Mouse (Mus musculus) embryonic facial prominence, embryonic 11.5 days (tissue): ENCODE data around the gene Hcrt. TPM values are rescaled to one million over a fixed set of nuclear protein-coding genes. Genes with fewer than 3 reads are reported as not detected.

Source experiments
- ATAC-seq: fragments of 200-750 bp; cut with Nextera tagmentation; replicated peaks from 2 replicates; pipeline ENCODE4 v1.8.0; 2017; ENCODE audit warnings: low read depth; ENCODE audit not compliant: insufficient number of reproducible peaks, low FRiP score, low TSS enrichment
- DNase-seq: peaks from one replicate; pipeline ENCODE4 v3.0.0-alpha.2; 2015; ENCODE audit warnings: low spot score
- H3K27ac ChIP-seq: fragments of 300-500 bp; sonication (generic); replicated peaks from 2 replicates; pipeline ENCODE4 v1.5.1; 2014; ENCODE audit warnings: mild to moderate bottlenecking, low read depth, low read length, control low read depth
- H3K27me3 ChIP-seq: fragments of 300-500 bp; sonication (generic); 2 replicates; pipeline ENCODE4 v1.6.1; 2014; ENCODE audit warnings: mild to moderate bottlenecking, low read length, moderate library complexity, mixed read lengths; ENCODE audit not compliant: control insufficient read depth, insufficient read depth
- H3K36me3 ChIP-seq: fragments of 300-500 bp; sonication (generic); replicated peaks from 2 replicates; pipeline ENCODE4 v1.6.1; 2014; ENCODE audit warnings: low read depth, mild to moderate bottlenecking, low read length, moderate library complexity, mixed read lengths; ENCODE audit not compliant: control insufficient read depth, insufficient read depth
- H3K4me1 ChIP-seq: fragments of 300-500 bp; sonication (generic); 2 replicates; pipeline ENCODE4 v1.6.1; 2014; ENCODE audit warnings: low read length, mixed read lengths; ENCODE audit not compliant: control insufficient read depth, insufficient read depth
- H3K4me2 ChIP-seq: fragments of 300-500 bp; sonication (generic); 2 replicates; pipeline ENCODE4 v1.6.1; 2014; ENCODE audit warnings: low read depth, mild to moderate bottlenecking, control low read depth, low read length, moderate library complexity
- H3K4me3 ChIP-seq: fragments of 300-500 bp; sonication (generic); 2 replicates; pipeline ENCODE4 v1.5.1; 2014; ENCODE audit warnings: low read depth, low read length, control low read depth
- H3K9ac ChIP-seq: fragments of 300-500 bp; sonication (generic); replicated peaks from 2 replicates; pipeline ENCODE4 v1.6.1; 2014; ENCODE audit warnings: mild to moderate bottlenecking, control low read depth, low read length
- H3K9me3 ChIP-seq: fragments of 300-500 bp; sonication (generic); replicated peaks from 2 replicates; pipeline ENCODE4 v1.6.1; 2016; ENCODE audit warnings: mild to moderate bottlenecking, low read length, inconsistent platforms, mixed read lengths; ENCODE audit not compliant: control insufficient read depth
- WGBS: fragments of 180-500 bp; shearing (Covaris S2); extraction: QIAGEN DNeasy Blood & Tissue Kit; methylation state at CpG from one replicate; pipeline ENCODE4 v1.1.7; 2014; 5-methylcytosine and 5-hydroxymethylcytosine counted together
- polyA plus RNA-seq: library from polyadenylated mRNA; unstranded; fragments of >200 nt; fragmentation: Nextera tagmentation; extraction: Ambion mirVana; gene quantifications from 2 replicates; pipeline ENCODE4 v1.2.1, GENCODE M21; 2014

The Hcrt gene
- polyA plus RNA-seq, 1 experiment from 2014 or later = not detected

GRCm38 (mm10) chr11:100738749-100739148 is 24.0 kb downstream of the Hcrt start:
- DNase-seq (no peak), ATAC-seq (no peak)
- no peaks in the 10 kb centered on the region for H3K9me3 ChIP-seq
- H3K4me1 ChIP-seq = no peaks in the 10 kb centered on the region
- H3K27ac ChIP-seq = no peak overlapping the region
- peak overlapping the region; percentile 49; the same call in 1 of the 2 replicates for H3K4me2 ChIP-seq
- H3K9ac ChIP-seq = no peak overlapping the region
- H3K4me3 ChIP-seq = peak overlapping the region; percentile 89; the same call in 1 of the 2 replicates
- WGBS = 14% methylated on average over 5 of the region's 5 CpGs
- no peaks in the 10 kb centered on the region for H3K27me3 ChIP-seq
- H3K36me3 ChIP-seq = no peaks in the 10 kb centered on the region

GRCm38 (mm10) chr11:100738066-100738604 is 24.6 kb downstream of the Hcrt start, which contains the start of gene Rab5c:
Gene Rab5c, minus strand, starts transcription at chr11:100738215.
- Histone ChIP-seq H3K36me3 (no peaks in the 10 kb centered on the region), H3K4me2 (peak within 1 kb of the TSS; percentile 76), H3K27ac (no peak within 1 kb of the TSS), H3K4me3 (peak within 1 kb of the TSS; percentile 89), H3K9ac (peak within 1 kb of the TSS; percentile 84), H3K4me1 (no peaks in the 10 kb centered on the region), H3K9me3 (no peaks in the 10 kb centered on the region), H3K27me3 (no peaks in the 10 kb centered on the region)
- DNase-seq (peak; percentile 99), ATAC-seq (peak; percentile 99)
- WGBS = 0% methylated on average over 35 of the region's 39 CpGs

DNA sequence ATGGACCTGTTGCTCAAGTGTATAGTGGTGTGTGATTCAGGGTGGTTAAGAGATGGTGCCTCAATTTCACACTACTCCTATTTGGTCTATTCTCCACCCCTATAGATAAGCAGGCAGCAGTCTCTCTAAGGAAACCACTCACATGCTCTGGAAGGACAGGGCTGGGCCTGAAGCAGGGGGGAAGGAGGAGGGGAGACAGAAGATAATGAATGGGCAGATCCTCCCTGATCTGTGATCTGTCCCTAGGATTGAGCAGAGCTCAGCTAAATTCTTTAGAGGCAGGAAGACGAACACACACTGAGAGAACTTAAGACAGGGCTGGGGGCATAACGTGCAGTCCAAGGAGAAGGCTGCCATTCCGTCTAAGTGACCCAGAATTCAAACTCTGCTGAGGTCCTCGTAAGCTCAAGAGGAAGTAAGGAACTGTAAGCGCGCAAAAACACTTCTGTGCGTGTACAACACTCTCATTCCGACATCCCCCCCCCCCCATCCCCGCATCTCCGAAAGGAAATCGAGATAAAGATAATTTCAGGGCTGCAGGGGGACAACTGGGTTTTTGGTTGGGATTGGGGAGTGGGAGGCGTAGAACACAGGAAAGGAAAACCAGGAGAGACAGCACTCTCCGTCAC is 25.5 kb downstream of the Hcrt start:
- Histone ChIP-seq H3K9me3 (no peaks in the 10 kb centered on the region), H3K4me2 (peak overlapping the region; percentile 76), H3K4me1 (no peaks in the 10 kb centered on the region), H3K9ac (peak overlapping the region; percentile 84), H3K4me3 (peak overlapping the region; percentile 89), H3K36me3 (no peaks in the 10 kb centered on the region), H3K27ac (no peak overlapping the region), H3K27me3 (no peaks in the 10 kb centered on the region)
- no peak for ATAC-seq
- DNase-seq = no peak
- 3% methylated on average over 13 of the region's 13 CpGs for WGBS

DNA sequence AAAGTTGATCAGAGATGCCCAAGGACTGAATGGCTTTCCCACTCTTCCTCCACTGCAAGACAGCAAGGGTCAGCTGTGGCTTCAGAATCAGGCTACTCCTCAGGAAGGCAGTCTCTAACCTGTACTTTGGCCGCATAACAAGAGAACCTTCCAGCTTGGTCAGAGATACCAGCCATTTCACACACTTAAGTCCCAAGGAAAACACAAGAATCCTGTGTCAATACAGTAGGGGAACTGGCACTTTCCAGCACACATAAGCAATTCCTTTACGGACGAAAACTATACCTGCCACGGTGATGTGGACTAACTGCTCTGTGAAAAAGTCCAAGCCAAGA is 26.0 kb downstream of the Hcrt start:
- no peak overlapping the region; the same call in 1 of the 2 replicates for H3K9ac ChIP-seq
- peak overlapping the region; percentile 89 for H3K4me3 ChIP-seq
- DNase-seq (no peak), ATAC-seq (no peak)
- no peaks in the 10 kb centered on the region for H3K36me3 ChIP-seq
- no peaks in the 10 kb centered on the region for H3K9me3 ChIP-seq
- H3K27ac ChIP-seq = no peak overlapping the region
- no peaks in the 10 kb centered on the region for H3K4me1 ChIP-seq
- peak overlapping the region; percentile 76; the same call in 1 of the 2 replicates for H3K4me2 ChIP-seq
- no peaks in the 10 kb centered on the region for H3K27me3 ChIP-seq
- 85% methylated on average over 4 of the region's 4 CpGs for WGBS

DNA sequence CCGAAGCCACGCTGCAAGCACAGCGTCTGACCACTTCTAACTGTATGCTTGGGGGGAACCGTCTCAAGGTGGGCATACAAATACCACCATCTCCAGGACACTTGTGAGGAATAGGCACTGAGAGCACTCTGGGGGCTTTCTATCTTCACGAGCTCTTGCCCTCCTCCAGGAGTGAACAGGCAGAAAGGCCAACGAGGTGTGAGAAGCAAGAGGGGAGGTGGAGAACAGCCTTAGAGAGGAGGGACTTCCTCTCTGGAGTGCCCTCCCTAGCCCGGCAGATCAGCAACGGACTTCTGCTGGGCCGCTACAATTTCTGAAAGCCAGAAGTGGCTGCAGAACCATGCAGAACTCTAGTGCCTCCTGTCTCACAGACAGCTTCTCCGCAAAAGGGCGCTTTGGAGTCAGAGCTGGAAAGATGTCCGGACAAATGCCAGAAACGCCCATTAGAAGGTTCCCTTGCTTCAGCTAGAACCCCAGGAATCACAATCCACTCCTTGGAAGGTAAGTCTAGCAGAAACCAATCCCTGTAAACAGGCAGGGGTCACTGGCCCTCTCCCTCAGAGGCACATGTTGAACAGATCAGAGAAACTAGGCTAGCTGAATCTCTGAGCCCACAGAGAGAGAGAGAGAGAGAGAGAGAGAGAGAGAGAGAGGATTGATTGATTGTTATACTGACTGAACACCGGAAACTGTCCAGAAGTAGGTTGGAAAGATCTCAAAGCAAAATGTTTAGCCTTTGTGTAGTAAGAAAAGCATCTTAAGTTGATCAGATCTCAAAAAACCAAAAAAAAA is 26.6 kb downstream of the Hcrt start:
- Histone ChIP-seq H3K4me1 (no peaks in the 10 kb centered on the region), H3K27ac (no peak overlapping the region), H3K4me3 (no peak overlapping the region), H3K36me3 (no peaks in the 10 kb centered on the region), H3K9ac (no peak overlapping the region), H3K27me3 (no peaks in the 10 kb centered on the region), H3K9me3 (no peaks in the 10 kb centered on the region), H3K4me2 (no peak overlapping the region)
- 74% methylated on average over 14 of the region's 14 CpGs for WGBS
- DNase-seq = no peak
- ATAC-seq = no peak

GRCm38 (mm10) chr11:100735134-100735865 is 27.4 kb downstream of the Hcrt start:
- Histone ChIP-seq H3K4me2 (no peak overlapping the region), H3K9me3 (no peaks in the 10 kb centered on the region), H3K9ac (no peak overlapping the region), H3K4me1 (no peaks in the 10 kb centered on the region), H3K27me3 (no peaks in the 10 kb centered on the region), H3K27ac (no peak overlapping the region), H3K36me3 (no peaks in the 10 kb centered on the region), H3K4me3 (no peak overlapping the region)
- ATAC-seq (no peak), DNase-seq (no peak)
- 88% methylated on average over 9 of the region's 9 CpGs for WGBS

- H3K9ac ChIP-seq = no peak overlapping the region
- WGBS = 88% methylated on average over 6 of the region's 6 CpGs
- H3K27me3 ChIP-seq = no peaks in the 10 kb centered on the region
- no peak overlapping the region for H3K4me3 ChIP-seq
- H3K9me3 ChIP-seq = no peaks in the 10 kb centered on the region
- DNase-seq (no peak), ATAC-seq (no peak)
- no peaks in the 10 kb centered on the region for H3K36me3 ChIP-seq
- H3K4me2 ChIP-seq = no peak overlapping the region
- no peak overlapping the region for H3K27ac ChIP-seq
- no peaks in the 10 kb centered on the region for H3K4me1 ChIP-seq
Observed at GRCm38 (mm10) chr11:100730477-100731205, 32.1 kb downstream of the Hcrt start.
